Mouse (Mus musculus): ENCODE results near the gene Spata32. TPM values are rescaled to one million over a fixed set of nuclear protein-coding genes. Genes with fewer than 3 reads are reported as not detected.

Gene Spata32
- total and polyA plus RNA-seq, 3 experiments, result not detected

DNA sequence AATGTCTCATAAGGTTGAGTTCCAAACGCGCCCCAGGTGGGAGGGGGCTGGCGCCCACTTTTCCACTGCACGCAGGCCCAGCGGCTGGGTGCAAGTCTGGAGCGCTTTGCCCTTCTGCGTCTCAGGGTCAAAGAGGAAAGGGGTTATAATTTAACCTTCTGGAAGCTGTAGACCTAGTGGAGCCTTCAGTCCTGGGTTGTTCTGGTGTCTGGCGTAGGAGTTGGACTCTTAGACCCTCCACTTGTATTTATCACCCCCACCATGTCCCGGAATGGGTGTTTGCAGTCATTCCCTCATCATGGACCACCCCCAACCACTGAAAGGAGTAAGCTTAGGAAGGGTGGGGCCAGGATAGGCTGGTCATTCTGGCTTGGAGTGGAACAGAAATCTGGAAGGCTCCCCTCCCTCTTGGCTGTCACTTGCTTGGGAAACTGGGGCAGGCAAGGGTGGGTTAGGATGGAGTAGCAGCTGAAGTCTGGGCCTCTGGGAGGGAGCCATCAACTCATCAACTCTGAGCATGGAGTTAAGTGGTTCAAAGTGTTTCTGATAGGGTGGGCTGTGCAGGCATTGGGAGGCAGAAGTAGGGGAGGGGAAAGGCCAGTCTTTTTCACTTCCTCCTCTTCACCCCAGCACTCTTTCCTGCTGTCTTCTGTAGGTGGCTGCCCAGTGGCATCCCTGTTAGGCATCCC lies 46.4 kb downstream of the Spata32 start (continued):
- TF ChIP-seq GABPA (IDR thresholded peaks at IDR 0.05; ENCODE audit: insufficient replicate concordance, low read depth, low read length) (no peak), RAD21 (IDR thresholded peaks at IDR 0.05; ENCODE audit: low read depth, low read length) (no peak; the same call in 1 of the 2 replicates), USF2 (conservative IDR thresholded peaks at IDR 0.05; ENCODE audit: low read depth, low read length) (no peak), HCFC1 (IDR thresholded peaks at IDR 0.05; ENCODE audit: low read depth, low read length) (0 out of 2 replicates have a peak, but pooled peaks have one; percentile 20), MXI1 (IDR thresholded peaks at IDR 0.05; ENCODE audit: low read depth, low read length) (peak; percentile 82), POLR2A (IDR thresholded peaks at IDR 0.05; ENCODE audit: low read depth, low read length) (no peak; the same call in none of the 2 replicates), CHD2 (IDR thresholded peaks at IDR 0.05; ENCODE audit: low read length) (peak; percentile 51; the same call in 1 of the 2 replicates), MEF2A (IDR thresholded peaks at IDR 0.05; ENCODE audit: borderline replicate concordance, low read depth, low read length) (peak; percentile 65), SIN3A (IDR thresholded peaks at IDR 0.05; ENCODE audit: low read length) (peak; percentile 85), MYC (IDR thresholded peaks at IDR 0.05; ENCODE audit: low read depth, low read length) (peak; percentile 61; the same call in 1 of the 2 replicates), RCOR1 (conservative IDR thresholded peaks at IDR 0.05; ENCODE audit: low read depth, low read length) (peak; percentile 84), ZC3H11A (IDR thresholded peaks at IDR 0.05; ENCODE audit: low read depth, low read length) (no peak), ETS1 (conservative IDR thresholded peaks at IDR 0.05; ENCODE audit: low read depth, low read length) (0 out of 2 replicates have a peak, but pooled peaks have one; percentile 24), CTCF (conservative IDR thresholded peaks at IDR 0.05 in 1 of 2, IDR thresholded peaks at IDR 0.05 in 1 of 2; ENCODE audit: low read depth in 2 of 2, low read length in 2 of 2) (no peak), EP300 (IDR thresholded peaks at IDR 0.05; ENCODE audit: low read length) (peak; percentile 85), UBTF (IDR thresholded peaks at IDR 0.05; ENCODE audit: low read depth, low read length) (no peak), MAFK (IDR thresholded peaks at IDR 0.05; ENCODE audit: insufficient replicate concordance, low read length) (no peak; the same call in 1 of the 2 replicates), E2F4 (IDR thresholded peaks at IDR 0.05; ENCODE audit: insufficient replicate concordance, low read depth, low read length) (no peak)

DNA sequence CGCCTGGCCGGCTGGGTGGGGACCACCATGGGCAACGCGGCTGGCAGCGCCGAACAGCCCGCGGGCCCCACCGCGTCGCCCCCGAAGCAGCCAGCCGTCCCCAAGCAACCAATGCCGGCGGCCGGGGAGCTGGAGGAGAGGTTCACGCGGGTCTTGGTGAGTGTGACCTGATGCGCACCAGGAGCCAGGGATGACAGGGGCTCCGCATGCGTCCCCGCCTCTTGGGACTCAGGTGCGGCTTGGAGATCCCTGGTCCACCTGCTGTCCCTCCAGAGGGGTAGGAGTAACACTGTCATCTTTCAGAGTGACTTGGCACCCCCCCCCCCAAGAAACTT lies 47.0 kb downstream of the Spata32 start:
- peak overlapping the region; percentile 58 for H3K9ac ChIP-seq (ENCODE audit: insufficient read depth, low read depth)
- peak overlapping the region; percentile 30; the same call in 1 of the 2 replicates for H3K27ac ChIP-seq (ENCODE audit: insufficient read depth, low read depth)
- H3K4me3 ChIP-seq (replicated peaks in 1 of 3; ENCODE audit: low read depth in 2 of 3, low read length in 2 of 3, poor library complexity in 1 of 3), result peak overlapping the region; percentile 69 to 79 (median 78)
- H3K79me2 ChIP-seq (replicated peaks; ENCODE audit: control insufficient read depth, extremely low read depth, insufficient read depth, poor library complexity, severe bottlenecking), result peaks cover 33% of the 10 kb centered on the region
- peaks cover 2% of the 10 kb centered on the region for H3K9me3 ChIP-seq (replicated peaks; ENCODE audit: low read length)
- H3K27me3 ChIP-seq (replicated peaks), result no peaks in the 10 kb centered on the region
- TF ChIP-seq CHD2 (IDR thresholded peaks at IDR 0.05; ENCODE audit: low read length) (no peak), MAX (IDR thresholded peaks at IDR 0.05; ENCODE audit: low read length) (no peak), RAD21 (IDR thresholded peaks at IDR 0.05; ENCODE audit: low read depth, low read length) (no peak), MEF2A (IDR thresholded peaks at IDR 0.05; ENCODE audit: borderline replicate concordance, low read depth, low read length) (no peak), MXI1 (IDR thresholded peaks at IDR 0.05; ENCODE audit: low read depth, low read length) (peak; percentile 44; the same call in 1 of the 2 replicates), POLR2AphosphoS2 (IDR thresholded peaks at IDR 0.05; ENCODE audit: low read depth, low read length) (no peak), SIN3A (IDR thresholded peaks at IDR 0.05; ENCODE audit: low read length) (0 out of 2 replicates have a peak, but pooled peaks have one; percentile 10), UBTF (IDR thresholded peaks at IDR 0.05; ENCODE audit: low read depth, low read length) (peak; percentile 21; the same call in 1 of the 2 replicates), MYC (IDR thresholded peaks at IDR 0.05; ENCODE audit: low read depth, low read length) (no peak), HCFC1 (IDR thresholded peaks at IDR 0.05; ENCODE audit: low read depth, low read length) (no peak), POLR2A (IDR thresholded peaks at IDR 0.05; ENCODE audit: low read depth, low read length) (no peak)
- peak overlapping the region; percentile 93; the same call in 1 of the 2 replicates for H3K4me2 ChIP-seq (ENCODE audit: insufficient read depth, low read depth, poor library complexity, severe bottlenecking)
- no peaks in the 10 kb centered on the region for H3K36me3 ChIP-seq (replicated peaks in 1 of 2; ENCODE audit: control insufficient read depth in 1 of 2, insufficient read depth in 1 of 2, low read length in 1 of 2)
- in situ Hi-C loops (cut with MboI; ENCODE audit: low pct_ligation_motif_present, low pct_unique_long_range_greater_than_20kb, low sequenced_read_pairs) (loop anchor here (5.0 to 25.0 kb wide), 3 partner anchors 101 to 391 kb away; no protein-coding TSS in a partner anchor), dilution Hi-C loops (cut with MboI; ENCODE audit: extremely low pct_ligation_motif_present, extremely low pct_unique_long_range_greater_than_20kb, low sequenced_read_pairs) (no loop called here)
- peaks cover 11 to 67% of the 10 kb centered on the region in 2 experiments for H3K4me1 ChIP-seq (ENCODE audit: control insufficient read depth in 1 of 2, insufficient read depth in 2 of 2)
- DNase-seq (ENCODE audit: extremely low read depth), result peak; percentile 44

Measured in CH12.LX (cell line).